Mouse (Mus musculus): ENCODE measurements around the gene Metrnl. TPM values are rescaled to one million over a fixed set of nuclear protein-coding genes. Genes with fewer than 3 reads are reported as not detected.
"Not testable (repeated sequence)": the region's sequence is repeated elsewhere in the genome, so short reads cannot be mapped to it uniquely, and the experiment has no call there.

The Metrnl gene
- polyA plus RNA-seq (2017; shearing (Covaris generic)) = 1 to 10 TPM in 2 of 3 experiments, under 1 TPM in 1; 0.55 to 3.0 (median 2.1) TPM

DNA sequence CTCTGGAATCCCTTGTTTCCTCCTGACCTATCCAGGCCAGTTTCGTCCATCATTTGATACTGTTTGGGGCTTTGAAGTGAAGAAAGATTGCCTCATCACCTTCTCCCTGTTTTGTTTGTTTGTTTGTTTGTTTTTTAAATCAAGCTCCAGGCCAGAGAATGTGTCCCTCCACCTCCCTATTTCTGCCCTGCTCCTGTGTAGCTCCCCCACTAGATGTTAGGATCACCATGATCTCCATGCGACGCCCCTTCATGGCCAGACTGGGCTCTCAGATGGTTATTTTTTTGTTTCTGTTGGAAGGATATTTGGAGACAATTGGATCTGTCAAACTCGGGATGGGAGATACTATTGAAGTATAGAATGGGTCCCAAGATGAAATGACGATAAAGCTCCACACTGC, at the start of gene Metrnl:
Gene Metrnl, plus strand, starts transcription at position 301 of the 400 bp plus-strand sequence.
- ATAC-seq = no peak

- no peak for ATAC-seq
Observed at GRCm38 (mm10) chr11:121651556-121651955, 49.8 kb upstream of the Metrnl start.

DNA sequence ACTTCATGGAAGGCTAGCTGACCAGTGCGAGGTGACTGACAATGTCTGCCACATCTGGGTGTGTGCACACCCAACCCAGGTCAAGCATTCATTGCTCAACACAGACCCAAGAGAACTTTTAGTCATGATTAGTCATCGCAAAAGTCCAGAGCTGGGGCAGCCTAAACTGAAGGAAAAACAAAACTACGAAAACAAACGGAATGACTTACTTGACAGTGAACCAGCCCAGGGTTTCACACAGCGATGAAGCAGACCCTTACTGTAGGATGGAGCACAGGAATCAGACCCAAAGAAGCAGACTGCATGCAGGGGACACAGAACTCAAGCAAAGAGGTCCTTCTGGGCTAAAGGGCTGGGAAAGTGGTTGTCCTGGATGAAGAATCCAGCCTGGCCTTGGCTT, 49.4 kb upstream of the Metrnl start:
- ATAC-seq = no peak

GRCm38 (mm10) chr11:121652547-121653305, 48.6 kb upstream of the Metrnl start:
- no peak for ATAC-seq

DNA sequence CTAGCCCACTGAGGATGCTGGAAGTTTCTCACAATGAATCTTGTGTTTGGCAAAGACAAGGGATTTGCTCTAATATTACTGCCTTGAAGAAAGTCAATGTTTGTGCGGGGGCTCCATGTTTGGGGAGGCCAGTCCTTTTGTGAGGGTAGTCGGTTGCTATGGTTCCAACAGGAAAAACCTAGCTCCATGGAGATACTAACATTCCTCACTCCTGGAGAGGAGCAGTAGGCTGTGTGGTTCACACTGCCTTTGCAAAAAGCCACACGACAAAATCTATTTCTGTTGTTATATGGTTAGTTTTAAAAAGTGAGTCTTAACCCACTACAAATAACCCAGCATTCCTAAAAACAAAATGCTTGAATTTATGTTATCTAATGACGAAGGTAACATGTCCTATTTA, 47.7 kb upstream of the Metrnl start:
- no peak for ATAC-seq

DNA sequence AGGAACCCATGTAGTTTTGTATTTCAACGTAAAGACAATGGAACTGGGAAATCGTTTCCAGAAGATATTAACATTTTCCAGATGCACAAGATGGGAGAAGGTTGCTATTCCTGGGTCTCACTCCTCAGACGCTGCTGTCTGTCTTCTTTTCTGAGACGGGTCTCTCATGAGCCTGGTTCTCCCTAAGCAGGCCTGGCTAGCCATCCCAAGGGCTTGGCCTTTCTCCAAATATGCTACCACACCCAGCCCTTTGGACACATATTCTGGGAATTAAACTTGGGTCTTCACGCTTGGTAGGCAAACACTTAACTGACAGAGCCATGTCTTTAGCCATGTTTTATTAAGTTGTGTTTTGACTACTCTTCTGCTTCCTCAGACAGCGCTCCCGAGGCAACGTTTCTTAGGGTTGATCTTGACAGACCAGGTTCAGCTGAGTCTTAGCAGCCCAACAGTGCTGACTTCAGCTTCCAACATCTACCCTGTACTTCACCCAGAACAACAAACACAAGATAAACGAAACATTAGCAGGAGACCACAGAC, 46.9 kb upstream of the Metrnl start:
- no peak for ATAC-seq

DNA sequence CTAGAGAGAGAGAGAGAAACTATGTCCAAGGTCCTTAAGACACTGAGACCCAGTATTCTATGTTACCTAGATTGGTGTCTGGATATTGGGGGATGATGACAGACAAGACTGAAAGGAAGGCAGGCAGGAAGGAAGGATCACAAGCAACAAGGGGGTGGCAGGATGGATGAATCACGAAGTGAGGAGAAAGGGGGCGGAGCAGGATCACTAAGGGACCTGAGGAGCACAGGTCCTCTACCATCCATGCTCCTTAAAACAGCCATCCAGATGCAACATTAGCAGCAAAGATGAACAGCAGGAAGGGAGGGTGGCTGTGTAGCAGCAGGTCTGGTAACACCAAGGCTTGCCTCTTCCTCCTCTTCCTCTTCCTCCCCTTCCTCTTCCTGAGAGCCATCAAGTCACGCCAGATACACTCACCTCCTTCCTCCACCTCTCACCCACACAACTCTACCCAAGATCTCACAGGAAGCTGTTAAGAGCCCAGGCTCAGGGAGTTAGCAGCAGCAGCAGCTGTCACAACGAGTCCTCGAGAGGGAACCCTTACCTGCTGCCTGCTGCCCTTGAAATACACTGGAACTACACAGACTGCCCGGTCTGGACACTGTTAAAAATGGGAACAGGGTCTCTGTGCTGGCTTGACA, 46.1 kb upstream of the Metrnl start:
- ATAC-seq = peak; percentile 78

- peak; percentile 36 for ATAC-seq
Observed at GRCm38 (mm10) chr11:121655807-121656511, 45.4 kb upstream of the Metrnl start.

- no peak for ATAC-seq
Observed at GRCm38 (mm10) chr11:121658151-121658550, 43.2 kb upstream of the Metrnl start.

GRCm38 (mm10) chr11:121660604-121661003, 40.7 kb upstream of the Metrnl start:
- ATAC-seq = not testable (repeated sequence)

DNA sequence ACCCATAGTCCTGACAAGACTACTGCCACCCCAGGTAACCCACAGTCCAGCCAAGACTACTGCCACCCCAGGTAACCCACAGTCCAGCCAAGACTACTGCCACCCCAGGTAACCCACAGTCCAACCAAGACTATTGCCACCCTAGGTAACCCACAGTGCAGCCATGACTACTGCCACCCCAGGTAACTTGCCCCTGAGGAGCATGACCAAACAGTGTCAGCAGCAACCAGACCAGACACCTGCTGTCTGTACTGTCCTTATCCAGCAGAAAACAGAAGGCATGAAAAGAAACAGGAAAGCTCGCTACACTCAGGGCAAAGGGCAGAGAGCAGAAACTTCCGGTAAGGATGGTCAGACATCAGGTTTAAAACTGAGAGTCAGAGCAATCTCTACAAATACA, 40.2 kb upstream of the Metrnl start:
- ATAC-seq = no peak

GRCm38 (mm10) chr11:121667541-121667940, 33.8 kb upstream of the Metrnl start:
- no peak for ATAC-seq

DNA sequence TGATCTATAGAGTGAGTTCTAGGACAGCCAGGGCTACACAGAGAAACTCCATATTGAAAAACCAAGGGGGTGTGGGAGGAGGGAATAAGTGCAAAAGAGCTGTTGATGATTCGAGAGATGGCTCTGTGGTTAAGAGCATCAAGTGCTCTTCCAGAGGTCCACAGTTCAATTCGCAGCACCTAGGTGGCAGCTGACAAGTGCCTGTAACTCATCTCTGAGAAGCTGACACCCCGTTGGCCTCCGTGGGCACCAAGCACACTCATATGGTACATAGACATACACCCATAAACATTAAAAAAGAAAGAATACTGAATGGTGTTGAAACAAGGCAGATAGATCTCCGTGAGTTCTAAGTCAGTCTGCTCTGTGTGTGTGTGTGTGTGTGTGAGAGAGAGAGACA, 32.6 kb upstream of the Metrnl start:
- no peak for ATAC-seq

GRCm38 (mm10) chr11:121670926-121671325, 30.4 kb upstream of the Metrnl start:
- no peak for ATAC-seq

DNA sequence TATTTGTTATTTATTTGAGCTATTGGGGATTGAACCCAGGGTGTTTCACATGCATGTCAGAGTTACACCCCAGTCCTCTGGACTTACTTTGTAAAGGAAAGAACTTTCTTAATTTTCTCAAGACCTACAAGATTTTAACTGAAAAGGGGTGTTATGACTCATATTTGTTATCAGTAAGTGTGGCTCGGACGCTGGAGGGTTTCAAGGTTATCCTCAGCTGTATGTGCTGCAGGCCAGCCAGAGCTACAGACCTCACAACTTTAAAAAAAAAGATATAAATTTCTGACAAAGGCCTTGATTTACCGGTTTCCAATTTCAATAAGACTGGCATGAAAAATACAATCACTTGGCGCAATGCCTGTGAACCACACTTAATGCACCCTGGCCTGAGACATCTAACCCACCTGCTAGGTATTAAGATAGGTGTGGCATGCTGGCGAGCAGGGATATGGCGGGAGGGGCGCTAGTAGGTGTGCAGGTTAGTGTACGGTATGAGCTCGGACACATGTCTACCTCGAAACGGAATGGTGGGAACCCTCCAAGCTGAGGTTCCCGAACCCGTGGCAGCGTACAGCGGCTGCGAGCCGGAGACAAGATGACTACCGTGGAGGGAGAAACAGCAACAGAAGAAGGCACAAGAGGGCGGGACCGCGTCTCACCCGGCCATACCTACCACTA, 28.9 kb upstream of the Metrnl start:
- no peak for ATAC-seq

GRCm38 (mm10) chr11:121672990-121673572, 28.3 kb upstream of the Metrnl start, which contains the start of gene B3gntl1:
B3gntl1 (minus strand) TSS chr11:121673153.
- peak; percentile 100 for ATAC-seq

GRCm38 (mm10) chr11:121673629-121674028, 27.7 kb upstream of the Metrnl start:
- ATAC-seq = no peak

- no peak for ATAC-seq
Observed at GRCm38 (mm10) chr11:121676836-121677235, 24.5 kb upstream of the Metrnl start.

- no peak for ATAC-seq
Observed at GRCm38 (mm10) chr11:121679581-121679980, 21.8 kb upstream of the Metrnl start.

DNA sequence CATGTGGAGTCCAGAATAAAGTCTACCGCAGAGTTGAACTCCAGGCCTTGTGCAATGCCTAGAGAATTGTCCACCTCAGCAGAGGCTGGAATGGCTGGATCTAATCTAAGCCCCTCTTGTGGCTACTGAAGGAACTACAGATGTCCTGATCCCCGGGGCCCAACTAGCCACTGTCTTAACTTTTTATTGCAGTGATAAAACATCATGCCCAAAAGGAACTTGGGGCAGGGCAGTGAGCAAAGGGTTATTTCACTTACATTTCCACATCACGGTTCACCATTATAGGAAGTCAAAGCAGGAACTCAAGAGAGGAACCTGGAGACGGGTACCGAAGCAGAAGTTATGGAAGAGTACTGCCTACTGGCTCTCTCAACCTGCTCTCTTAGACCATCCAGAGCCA, 20.6 kb upstream of the Metrnl start:
- no peak for ATAC-seq

- ATAC-seq = no peak
Observed at GRCm38 (mm10) chr11:121683243-121683642, 18.1 kb upstream of the Metrnl start.

GRCm38 (mm10) chr11:121685491-121686001, 15.8 kb upstream of the Metrnl start:
- ATAC-seq = no peak

All from inflammation-experienced regulatory T-cells, adult 6 months (primary cell).